Mouse (Mus musculus) cerebellum, adult 2 months (tissue): ENCODE results near the gene Sdk1.

Experiments used
- CTCF ChIP-seq: fragments of 200-500 bp; IDR thresholded peaks from 2 replicates; pipeline ENCODE4 v1.5.1; 2011; ENCODE audit warnings: low read depth, mild to moderate bottlenecking, control low read depth, low read length, moderate library complexity, borderline replicate concordance; ENCODE audit not compliant: insufficient read depth
- POLR2A ChIP-seq: fragments of 200-500 bp; IDR thresholded peaks from 2 replicates; pipeline ENCODE4 v1.6.1; 2011; ENCODE audit warnings: low read length, control low read depth, borderline replicate concordance; ENCODE audit not compliant: insufficient read depth

- TF ChIP-seq CTCF (no peak), POLR2A (no peak)
Measured at GRCm38 (mm10) chr5:141243253-141243965, 2.1 kb downstream of the Sdk1 start.
